Mouse (Mus musculus) midbrain, embryonic 10.5 days (tissue): ENCODE data around the gene Zbtb8a. TPM values are rescaled to one million over a fixed set of nuclear protein-coding genes. Genes with fewer than 3 reads are reported as not detected.

ENCODE experiments used
- DNase-seq: peaks from one replicate; pipeline ENCODE4 v3.0.0-alpha.2; 2017; ENCODE audit warnings: low spot score
- H3K27ac ChIP-seq: fragments of 300-500 bp; sonication (generic); replicated peaks from 2 replicates; pipeline ENCODE4 v1.5.1; 2016; ENCODE audit warnings: mild to moderate bottlenecking
- H3K27me3 ChIP-seq: fragments of 300-500 bp; sonication (generic); 2 replicates; pipeline ENCODE4 v1.6.1; 2016; ENCODE audit warnings: low read depth, mild to moderate bottlenecking; ENCODE audit not compliant: poor library complexity, severe bottlenecking
- H3K36me3 ChIP-seq: fragments of 300-500 bp; sonication (generic); 2 replicates; pipeline ENCODE4 v1.6.1; 2016; ENCODE audit warnings: mild to moderate bottlenecking, moderate library complexity
- H3K4me1 ChIP-seq: fragments of 300-500 bp; sonication (generic); 2 replicates; pipeline ENCODE4 v1.6.1; 2016
- H3K4me3 ChIP-seq: fragments of 300-500 bp; sonication (generic); 2 replicates; pipeline ENCODE4 v1.5.1; 2016; ENCODE audit warnings: mild to moderate bottlenecking, moderate library complexity
- H3K9me3 ChIP-seq: fragments of 300-500 bp; sonication (generic); replicated peaks from 2 replicates; pipeline ENCODE4 v1.6.1; 2016; ENCODE audit warnings: mild to moderate bottlenecking
- WGBS: fragments of 180-500 bp; shearing (Covaris S2); methylation state at CpG from one replicate; pipeline ENCODE4 v1.1.7; 2016; 5-methylcytosine and 5-hydroxymethylcytosine counted together
- polyA plus RNA-seq: library from polyadenylated mRNA; unstranded; fragments of >200 nt; fragmentation: Nextera tagmentation; extraction: Ambion mirVana; gene quantifications from 2 replicates; pipeline ENCODE4 v1.2.1, GENCODE M21; 2016

Zbtb8a gene
- polyA plus RNA-seq, 1 experiment from 2014 or later: 7.5 TPM

- no peak for DNase-seq
- peaks cover 3% of the 10 kb centered on the region; the same call in 1 of the 2 replicates for H3K4me1 ChIP-seq
- 96% methylated on average over 1 of the region's 1 CpGs for WGBS
- H3K4me3 ChIP-seq: no peak overlapping the region
- no peaks in the 10 kb centered on the region for H3K9me3 ChIP-seq
- H3K36me3 ChIP-seq: peaks cover 100% of the 10 kb centered on the region
- no peak overlapping the region for H3K27ac ChIP-seq
- H3K27me3 ChIP-seq: no peaks in the 10 kb centered on the region
Measured at GRCm38 (mm10) chr4:129320876-129321275, 57.0 kb downstream of the Zbtb8a start.

- Histone ChIP-seq H3K4me3 (no peak overlapping the region), H3K4me1 (no peaks in the 10 kb centered on the region), H3K9me3 (no peaks in the 10 kb centered on the region), H3K27ac (no peak overlapping the region), H3K27me3 (no peaks in the 10 kb centered on the region), H3K36me3 (peaks cover 100% of the 10 kb centered on the region)
- DNase-seq: no peak
- WGBS: 87% methylated on average over 3 of the region's 3 CpGs
Measured at GRCm38 (mm10) chr4:129313886-129314285, 64.0 kb downstream of the Zbtb8a start.

GRCm38 (mm10) chr4:129307936-129308335 is 70.0 kb downstream of the Zbtb8a start:
- H3K4me3 ChIP-seq: no peak overlapping the region
- no peak for DNase-seq
- H3K27ac ChIP-seq: no peak overlapping the region
- no peaks in the 10 kb centered on the region for H3K9me3 ChIP-seq
- H3K36me3 ChIP-seq: peaks cover 84% of the 10 kb centered on the region
- no peaks in the 10 kb centered on the region for H3K27me3 ChIP-seq
- 91% methylated on average over 1 of the region's 1 CpGs for WGBS
- no peaks in the 10 kb centered on the region for H3K4me1 ChIP-seq

GRCm38 (mm10) chr4:129304306-129304705 is 73.6 kb downstream of the Zbtb8a start:
- Histone ChIP-seq H3K27ac (no peak overlapping the region), H3K9me3 (no peaks in the 10 kb centered on the region; the same call in 1 of the 2 replicates), H3K27me3 (no peaks in the 10 kb centered on the region), H3K4me3 (no peak overlapping the region), H3K4me1 (peaks cover 1% of the 10 kb centered on the region; the same call in 1 of the 2 replicates), H3K36me3 (peaks cover 51% of the 10 kb centered on the region)
- WGBS: 91% methylated on average over 1 of the region's 1 CpGs
- DNase-seq: no peak

GRCm38 (mm10) chr4:129303816-129304215 is 74.1 kb downstream of the Zbtb8a start:
- Histone ChIP-seq H3K36me3 (peaks cover 46% of the 10 kb centered on the region), H3K27me3 (no peaks in the 10 kb centered on the region), H3K27ac (no peak overlapping the region), H3K4me1 (peaks cover 6% of the 10 kb centered on the region), H3K9me3 (no peaks in the 10 kb centered on the region; the same call in 1 of the 2 replicates), H3K4me3 (no peak overlapping the region)
- WGBS: 89% methylated on average over 9 of the region's 9 CpGs
- DNase-seq: no peak

Other genes starting within 250 kb of the Zbtb8a start
- 0.50 and 0.78 TPM in 2 replicates for gene Fndc5, start 241.1 kb downstream of the Zbtb8a start, polyA plus RNA-seq
- 28.2 and 28.8 TPM in 2 replicates for gene S100pbp, start 188.4 kb downstream of the Zbtb8a start, polyA plus RNA-seq
- 107 and 111 TPM in 2 replicates for gene Yars, start 188.4 kb downstream of the Zbtb8a start, polyA plus RNA-seq
- gene C77080, start 116.7 kb downstream of the Zbtb8a start, polyA plus RNA-seq: 2.7 and 3.7 TPM in 2 replicates
- 0.30 and 0.47 TPM in 2 replicates for gene Sync, start 90.5 kb downstream of the Zbtb8a start, polyA plus RNA-seq
- gene Rbbp4, start 42.7 kb downstream of the Zbtb8a start, polyA plus RNA-seq: 522 and 529 TPM in 2 replicates
- 48.3 and 49.6 TPM in 2 replicates for gene Zbtb8os, start 42.4 kb downstream of the Zbtb8a start, polyA plus RNA-seq
- gene Zbtb8b, start 62.7 kb upstream of the Zbtb8a start, polyA plus RNA-seq: 1.3 and 1.6 TPM in 2 replicates
- 20.2 and 25.0 TPM in 2 replicates for gene Bsdc1, start 83.5 kb upstream of the Zbtb8a start, polyA plus RNA-seq
- not detected in 2 replicates for gene Tssk3, start 112.9 kb upstream of the Zbtb8a start, polyA plus RNA-seq
- not detected in 2 replicates for gene Fam229a, start 113.1 kb upstream of the Zbtb8a start, polyA plus RNA-seq
- gene Marcksl1, start 135.5 kb upstream of the Zbtb8a start, polyA plus RNA-seq: 1,603 and 1,647 TPM in 2 replicates
- gene Hdac1, start 164.6 kb upstream of the Zbtb8a start, polyA plus RNA-seq: 276 and 278 TPM in 2 replicates
- 4.7 and 7.2 TPM in 2 replicates for gene Lck, start 195.5 kb upstream of the Zbtb8a start, polyA plus RNA-seq
- 0.50 and 1.5 TPM in 2 replicates for gene Fam167b, start 200.4 kb upstream of the Zbtb8a start, polyA plus RNA-seq
- 261 and 293 TPM in 2 replicates for gene Eif3i, start 222.5 kb upstream of the Zbtb8a start, polyA plus RNA-seq
- 226 and 231 TPM in 2 replicates for gene Tmem234, start 222.6 kb upstream of the Zbtb8a start, polyA plus RNA-seq
- gene Dcdc2b, start 236.1 kb upstream of the Zbtb8a start, polyA plus RNA-seq: 2.1 and 2.9 TPM in 2 replicates
- 30.6 and 32.8 TPM in 2 replicates for gene Iqcc, start 241.0 kb upstream of the Zbtb8a start, polyA plus RNA-seq
- 58.6 and 74.5 TPM in 2 replicates for gene Ccdc28b, start 245.8 kb upstream of the Zbtb8a start, polyA plus RNA-seq